Mouse (Mus musculus): ENCODE measurements at regions not wholly inside any gene's neighbourhood (a gene's known extent, or its start where the extent isn't known, plus 50 kb on each side); places are given as distances from the start of the nearest gene placed in this dataset.
A peak's percentile ranks its signal among the peaks of the same experiment; 100 is the strongest.

GRCm38 (mm10) chr1:168908684-168909175, 476.7 kb upstream of the Pbx1 start:
- DNase-seq (ENCODE audit: extremely low read depth, low read depth, low spot score): no peak

GRCm38 (mm10) chr1:168908192-168908591, 476.1 kb upstream of the Pbx1 start:
- no peak for DNase-seq (ENCODE audit: extremely low read depth, low read depth, low spot score)

GRCm38 (mm10) chr1:168898483-168898882, 466.4 kb upstream of the Pbx1 start:
- no peak for DNase-seq (ENCODE audit: extremely low read depth, low read depth, low spot score)

GRCm38 (mm10) chr1:168861577-168861976, 429.5 kb upstream of the Pbx1 start:
- no peak for DNase-seq (ENCODE audit: extremely low read depth, low read depth, low spot score)

- no peak for DNase-seq (ENCODE audit: extremely low read depth, low read depth, low spot score)
Observed at GRCm38 (mm10) chr1:168823184-168823583, 391.1 kb upstream of the Pbx1 start.

GRCm38 (mm10) chr1:168818381-168818780, 386.3 kb upstream of the Pbx1 start:
- no peak for DNase-seq (ENCODE audit: extremely low read depth, low read depth, low spot score)

- DNase-seq (ENCODE audit: extremely low read depth, low read depth, low spot score): no peak
Observed at GRCm38 (mm10) chr1:168807084-168807483, 375.0 kb upstream of the Pbx1 start.

- DNase-seq (ENCODE audit: extremely low read depth, low read depth, low spot score): no peak
Observed at GRCm38 (mm10) chr1:168805442-168805841, 373.4 kb upstream of the Pbx1 start.

GRCm38 (mm10) chr1:168801046-168801445, 369.0 kb upstream of the Pbx1 start:
- no peak for DNase-seq (ENCODE audit: extremely low read depth, low read depth, low spot score)

GRCm38 (mm10) chr1:168786731-168787130, 354.7 kb upstream of the Pbx1 start:
- no peak for DNase-seq (ENCODE audit: extremely low read depth, low read depth, low spot score)

- no peak for DNase-seq (ENCODE audit: extremely low read depth, low read depth, low spot score)
Observed at GRCm38 (mm10) chr1:168783851-168784250, 351.8 kb upstream of the Pbx1 start.

- no peak for DNase-seq (ENCODE audit: extremely low read depth, low read depth, low spot score)
Observed at GRCm38 (mm10) chr1:168764368-168764895, 332.4 kb upstream of the Pbx1 start.

GRCm38 (mm10) chr1:168761095-168761494, 329.0 kb upstream of the Pbx1 start:
- DNase-seq (ENCODE audit: extremely low read depth, low read depth, low spot score): no peak

- no peak for DNase-seq (ENCODE audit: extremely low read depth, low read depth, low spot score)
Observed at GRCm38 (mm10) chr1:168760239-168760638, 328.2 kb upstream of the Pbx1 start.

- DNase-seq (ENCODE audit: extremely low read depth, low read depth, low spot score): no peak
Observed at GRCm38 (mm10) chr1:168758835-168759234, 326.8 kb upstream of the Pbx1 start.

- DNase-seq (ENCODE audit: extremely low read depth, low read depth, low spot score): no peak
Observed at GRCm38 (mm10) chr1:168754196-168754595, 322.1 kb upstream of the Pbx1 start.

GRCm38 (mm10) chr1:168743435-168743834, 311.4 kb upstream of the Pbx1 start:
- no peak for DNase-seq (ENCODE audit: extremely low read depth, low read depth, low spot score)

- peak; percentile 16 for DNase-seq (ENCODE audit: extremely low read depth, low read depth, low spot score)
Observed at GRCm38 (mm10) chr1:168738005-168738404, 305.9 kb upstream of the Pbx1 start.

GRCm38 (mm10) chr1:168737277-168737863, 305.3 kb upstream of the Pbx1 start:
- no peak for DNase-seq (ENCODE audit: extremely low read depth, low read depth, low spot score)

- no peak for DNase-seq (ENCODE audit: extremely low read depth, low read depth, low spot score)
Observed at GRCm38 (mm10) chr1:168733066-168733465, 301.0 kb upstream of the Pbx1 start.

- DNase-seq (ENCODE audit: extremely low read depth, low read depth, low spot score): no peak
Observed at GRCm38 (mm10) chr1:168709836-168710235, 277.8 kb upstream of the Pbx1 start.

- no peak for DNase-seq (ENCODE audit: extremely low read depth, low read depth, low spot score)
Observed at GRCm38 (mm10) chr1:168709017-168709681, 277.1 kb upstream of the Pbx1 start.
